In the genomic region with DNA sequence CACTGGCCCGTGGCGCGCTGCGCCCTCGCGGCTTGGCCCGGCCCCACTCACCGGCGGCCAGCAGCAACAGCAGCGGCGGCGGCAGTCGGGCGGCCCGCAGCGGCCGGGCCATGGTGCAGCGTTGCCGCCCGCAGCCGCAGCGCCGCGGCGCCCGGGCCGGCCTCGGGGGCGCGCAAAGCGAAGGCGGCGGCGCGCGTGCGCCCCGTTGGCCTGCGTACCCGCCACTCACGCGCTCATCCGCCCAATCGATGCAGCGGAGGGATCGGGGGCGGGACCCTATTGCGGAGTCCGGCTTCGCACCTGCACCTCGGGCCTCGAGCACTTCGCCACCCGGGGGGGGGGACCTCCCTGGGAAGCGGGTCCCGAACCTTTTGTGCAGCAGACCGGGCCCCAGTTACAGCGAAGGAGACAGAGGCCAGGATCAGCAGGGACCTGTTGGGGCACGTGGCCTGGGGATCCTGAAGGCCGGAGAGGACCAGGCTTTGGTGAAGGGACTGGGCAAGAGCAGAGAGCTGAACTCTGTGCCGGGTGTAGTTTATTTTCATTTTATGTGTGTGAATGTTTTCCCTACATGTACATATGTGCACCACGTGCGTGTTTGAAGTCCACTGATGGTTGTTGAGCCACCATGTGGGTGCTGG, we compare ENCODE assay signal across 8 mouse cellular contexts. TPM values are rescaled to one million over a fixed set of nuclear protein-coding genes. Genes with fewer than 3 reads are reported as not detected.
DNase-seq lines count a peak whose midpoint lies in the region; ATAC-seq and TF ChIP-seq lines count a peak whose summit lies in the region.

A gene (minus strand): TSS at position 177 of the 641 bp plus-strand sequence.

- peak within 1 kb of the TSS; percentile 99 for H3K4me2 ChIP-seq in heart, embryonic 11.5 days
- H3K4me2 ChIP-seq in kidney, postnatal 0 days (ENCODE audit: low read length): peak within 1 kb of the TSS; percentile 99
- peak within 1 kb of the TSS; percentile 89 for H3K4me2 ChIP-seq in liver, embryonic 11.5 days

- ATAC-seq in heart, embryonic 11.5 days (replicated peaks; ENCODE audit: insufficient number of reproducible peaks, low FRiP score, low TSS enrichment): peak; percentile 76
- peak; percentile 67 for ATAC-seq in kidney, postnatal 0 days (replicated peaks; ENCODE audit: low FRiP score, low read depth)
- peak; percentile 11; the same call in 1 of the 2 replicates for ATAC-seq in liver, embryonic 11.5 days (replicated peaks; ENCODE audit: low FRiP score)

- peaks cover 39% of the 10 kb centered on the region for H3K4me1 ChIP-seq in forebrain, embryonic 10.5 days
- peaks cover 5% of the 10 kb centered on the region; the same call in 1 of the 2 replicates for H3K4me1 ChIP-seq in heart, embryonic 11.5 days (ENCODE audit: control insufficient read depth, insufficient read depth, low read length)
- no peaks in the 10 kb centered on the region for H3K4me1 ChIP-seq in kidney, postnatal 0 days (replicated peaks; ENCODE audit: insufficient read depth, low read length)
- no peaks in the 10 kb centered on the region; the same call in 1 of the 2 replicates for H3K4me1 ChIP-seq in liver, embryonic 11.5 days (replicated peaks; ENCODE audit: control insufficient read depth, insufficient read depth, low read length)
- H3K4me1 ChIP-seq in thymus, adult 2 months (replicated peaks; ENCODE audit: control insufficient read depth, insufficient read depth, low read length): peaks cover 22% of the 10 kb centered on the region

- WGBS in forebrain, embryonic 10.5 days: 5% methylated on average over 63 of the region's 63 CpGs
- WGBS in heart, embryonic 11.5 days (ENCODE audit: insufficient replicate concordance): 6% methylated on average over 63 of the region's 63 CpGs
- 5% methylated on average over 62 of the region's 63 CpGs for WGBS in kidney, postnatal 0 days
- 6% methylated on average over 55 of the region's 63 CpGs for WGBS in liver, embryonic 11.5 days
- WGBS in thymus, adult 2 months: 12% methylated on average over 63 of the region's 63 CpGs

- peaks cover 17% of the 10 kb centered on the region for H3K36me3 ChIP-seq in forebrain, embryonic 10.5 days (replicated peaks)
- no peaks in the 10 kb centered on the region for H3K36me3 ChIP-seq in heart, embryonic 11.5 days (ENCODE audit: control insufficient read depth, insufficient read depth, low read length)
- no peaks in the 10 kb centered on the region for H3K36me3 ChIP-seq in kidney, postnatal 0 days (ENCODE audit: insufficient read depth, low read length)
- no peaks in the 10 kb centered on the region for H3K36me3 ChIP-seq in liver, embryonic 11.5 days (ENCODE audit: control insufficient read depth, insufficient read depth, low read length)
- H3K36me3 ChIP-seq in thymus, adult 2 months (ENCODE audit: control insufficient read depth, insufficient read depth, low read length): no peaks in the 10 kb centered on the region

- H3K4me3 ChIP-seq in forebrain, embryonic 10.5 days: peak within 1 kb of the TSS; percentile 71
- peak within 1 kb of the TSS; percentile 72 for H3K4me3 ChIP-seq in heart, embryonic 11.5 days (ENCODE audit: low read depth, low read length)
- peak within 1 kb of the TSS; percentile 71 for H3K4me3 ChIP-seq in kidney, postnatal 0 days (replicated peaks; ENCODE audit: low read depth, low read length)
- peak within 1 kb of the TSS; percentile 66 for H3K4me3 ChIP-seq in liver, embryonic 11.5 days (ENCODE audit: low read depth, low read length)
- peak within 1 kb of the TSS; percentile 51 for H3K4me3 ChIP-seq in thymus, adult 2 months (ENCODE audit: control insufficient read depth, insufficient read depth, low read length)

- no peak for TF ChIP-seq POLR2A in thymus, adult 2 months (IDR thresholded peaks at IDR 0.05; ENCODE audit: control insufficient read depth, extremely low read depth, insufficient read depth, low read length, poor library complexity)

- H3K9me3 ChIP-seq in forebrain, embryonic 10.5 days: peaks cover 9% of the 10 kb centered on the region; the same call in 1 of the 2 replicates
- H3K9me3 ChIP-seq in heart, embryonic 11.5 days (replicated peaks; ENCODE audit: control insufficient read depth, low read length): no peaks in the 10 kb centered on the region; the same call in 1 of the 2 replicates
- H3K9me3 ChIP-seq in kidney, postnatal 0 days (replicated peaks; ENCODE audit: low read length): no peaks in the 10 kb centered on the region
- H3K9me3 ChIP-seq in liver, embryonic 11.5 days (ENCODE audit: control insufficient read depth, low read length): 0 out of 2 replicates have a peak, but pooled peaks cover 2% of the 10 kb centered on the region

- peaks cover 42% of the 10 kb centered on the region for H3K27me3 ChIP-seq in forebrain, embryonic 10.5 days (ENCODE audit: poor library complexity, severe bottlenecking)
- H3K27me3 ChIP-seq in heart, embryonic 11.5 days (ENCODE audit: control insufficient read depth, insufficient read depth, low read length): peaks cover 28% of the 10 kb centered on the region
- no peaks in the 10 kb centered on the region for H3K27me3 ChIP-seq in kidney, postnatal 0 days (ENCODE audit: insufficient read depth, low read length)
- peaks cover 52% of the 10 kb centered on the region for H3K27me3 ChIP-seq in liver, embryonic 11.5 days (replicated peaks; ENCODE audit: control insufficient read depth, insufficient read depth, low read length)
- H3K27me3 ChIP-seq in thymus, adult 2 months (ENCODE audit: control insufficient read depth, insufficient read depth, low read length): peaks cover 3% of the 10 kb centered on the region; the same call in 1 of the 2 replicates

- peak; percentile 82 for DNase-seq in layer of hippocampus, adult 11-12 months (ENCODE audit: low spot score)
- no peak for DNase-seq in layer of hippocampus, adult 9-10 months (ENCODE audit: low spot score)
- peak; percentile 82 for DNase-seq in forebrain, embryonic 10.5 days (ENCODE audit: extremely low spot score, low spot score)
- DNase-seq in kidney, postnatal 0 days (ENCODE audit: low spot score): peak; percentile 76
- DNase-seq in liver, embryonic 11.5 days (ENCODE audit: low spot score): peak; percentile 63
- peak; percentile 85 for DNase-seq in neural tube, embryonic 10.5 days (ENCODE audit: extremely low spot score, low spot score)
- DNase-seq in thymus, adult 2 months: peak; percentile 72

- no peak for TF ChIP-seq CTCF in kidney, postnatal 0 days (IDR thresholded peaks at IDR 0.05; ENCODE audit: low read depth)
- TF ChIP-seq CTCF in thymus, adult 2 months (IDR thresholded peaks at IDR 0.05; ENCODE audit: borderline replicate concordance, control insufficient read depth, extremely low read depth, insufficient read depth, low read length, poor library complexity): no peak

- H3K27ac ChIP-seq in forebrain, embryonic 10.5 days: peak within 1 kb of the TSS; percentile 88
- no peak within 1 kb of the TSS for H3K27ac ChIP-seq in heart, embryonic 11.5 days (ENCODE audit: low read depth, low read length)
- H3K27ac ChIP-seq in kidney, postnatal 0 days: no peak within 1 kb of the TSS; the same call in 1 of the 2 replicates
- no peak within 1 kb of the TSS for H3K27ac ChIP-seq in liver, embryonic 11.5 days (ENCODE audit: low read depth, low read length)
- H3K27ac ChIP-seq in thymus, adult 2 months (ENCODE audit: control insufficient read depth, insufficient read depth, low read length): no peak within 1 kb of the TSS

- H3K9ac ChIP-seq in heart, embryonic 11.5 days (ENCODE audit: low read depth, low read length): peak within 1 kb of the TSS; percentile 76
- H3K9ac ChIP-seq in kidney, postnatal 0 days (ENCODE audit: low read depth, low read length): peak within 1 kb of the TSS; percentile 81
- H3K9ac ChIP-seq in liver, embryonic 11.5 days (ENCODE audit: low read depth, low read length): peak within 1 kb of the TSS; percentile 58; the same call in 1 of the 2 replicates

RNA-seq across cellular contexts. Expression of the gene that starts here (rescaled TPM):
- polyA plus RNA-seq in forebrain, embryonic 10.5 days (2016; fragmentation: Nextera tagmentation; extraction: Ambion mirVana): 44.7 and 52.8 TPM in 2 replicates
- polyA plus RNA-seq in heart, embryonic 11.5 days (2014; fragmentation: Nextera tagmentation; extraction: Ambion mirVana): 26.4 and 27.2 TPM in 2 replicates
- 50.6 and 54.2 TPM in 2 replicates for polyA plus RNA-seq in kidney, postnatal 0 days (2015; fragmentation: Nextera tagmentation; extraction: Ambion mirVana)
- polyA plus RNA-seq in liver, embryonic 11.5 days (2014; fragmentation: Nextera tagmentation; extraction: Ambion mirVana): 9.1 and 10.7 TPM in 2 replicates
- polyA plus RNA-seq in thymus, adult 2 months (2012; rRNA removed): 95.8 and 100.0 TPM in 2 replicates

Comparison
In these comparisons a context has a peak if more than half of its experiments do, and no peak if none do; other contexts are left out.
1. ATAC-seq: peak in every context shown above with its lines; median percentile 76 in heart, embryonic 11.5 days; 67 in kidney, postnatal 0 days; 11 in liver, embryonic 11.5 days.